Mouse (Mus musculus) midbrain, embryonic 12.5 days (tissue): ENCODE results near the gene Gm48551. TPM values are rescaled to one million over a fixed set of nuclear protein-coding genes. Genes with fewer than 3 reads are reported as not detected.
A peak's percentile ranks its signal among the peaks of the same experiment; 100 is the strongest.

Source experiments
- ATAC-seq: fragments of 200-750 bp; cut with Nextera tagmentation; 2 replicates; pipeline ENCODE4 v1.8.0; 2017; ENCODE audit warnings: low read depth, moderate TSS enrichment, moderate library complexity; ENCODE audit not compliant: low FRiP score
- H3K27ac ChIP-seq: fragments of 300-500 bp; sonication (generic); replicated peaks from 2 replicates; pipeline ENCODE4 v1.5.1; 2016; ENCODE audit warnings: mild to moderate bottlenecking
- H3K27me3 ChIP-seq: fragments of 300-500 bp; sonication (generic); 2 replicates; pipeline ENCODE4 v1.6.1; 2016; ENCODE audit warnings: mild to moderate bottlenecking
- H3K36me3 ChIP-seq: fragments of 300-500 bp; sonication (generic); 2 replicates; pipeline ENCODE4 v1.6.1; 2016
- H3K4me1 ChIP-seq: fragments of 300-500 bp; sonication (generic); 2 replicates; pipeline ENCODE4 v1.6.1; 2016
- H3K4me2 ChIP-seq: fragments of 300-500 bp; sonication (generic); replicated peaks from 2 replicates; pipeline ENCODE4 v1.6.1; 2016; ENCODE audit warnings: mild to moderate bottlenecking, moderate library complexity
- H3K4me3 ChIP-seq: fragments of 300-500 bp; sonication (generic); 2 replicates; pipeline ENCODE4 v1.5.1; 2016; ENCODE audit warnings: mild to moderate bottlenecking
- H3K9ac ChIP-seq: fragments of 300-500 bp; sonication (generic); replicated peaks from 2 replicates; pipeline ENCODE4 v1.6.1; 2016; ENCODE audit warnings: mild to moderate bottlenecking, moderate library complexity
- H3K9me3 ChIP-seq: fragments of 300-500 bp; sonication (generic); 2 replicates; pipeline ENCODE4 v1.6.1; 2016; ENCODE audit warnings: mild to moderate bottlenecking
- WGBS: fragments of 180-500 bp; shearing (Covaris S2); methylation state at CpG from one replicate; pipeline ENCODE4 v1.1.7; 2016; 5-methylcytosine and 5-hydroxymethylcytosine counted together
- polyA plus RNA-seq: library from polyadenylated mRNA; unstranded; fragments of >200 nt; fragmentation: Nextera tagmentation; extraction: Ambion mirVana; gene quantifications from 2 replicates; pipeline ENCODE4 v1.2.1, GENCODE M21; 2016

The Gm48551 gene
- polyA plus RNA-seq, 1 experiment from 2014 or later = 4.2 TPM

- 1% methylated on average over 23 of the region's 26 CpGs for WGBS
- Histone ChIP-seq H3K27ac (0 out of 2 replicates have a peak overlapping the region, but pooled peaks have one; percentile 32), H3K9me3 (no peaks in the 10 kb centered on the region), H3K27me3 (peaks cover 29% of the 10 kb centered on the region), H3K4me2 (peak overlapping the region; percentile 65), H3K36me3 (0 out of 2 replicates have a peak, but pooled peaks cover 5% of the 10 kb centered on the region), H3K4me1 (peaks cover 69% of the 10 kb centered on the region), H3K4me3 (peak overlapping the region; percentile 37), H3K9ac (peak overlapping the region; percentile 62)
- peak; percentile 65 for ATAC-seq
These were observed 32.4 kb downstream of the Gm48551 start for GRCm38 (mm10) chr10:81416581-81417226.

- peaks cover 37% of the 10 kb centered on the region for H3K27me3 ChIP-seq
- 0 out of 2 replicates have a peak, but pooled peaks cover 5% of the 10 kb centered on the region for H3K36me3 ChIP-seq
- no peak; the same call in 1 of the 2 replicates for ATAC-seq
- 0 out of 2 replicates have a peak overlapping the region, but pooled peaks have one; percentile 32 for H3K27ac ChIP-seq
- no peaks in the 10 kb centered on the region for H3K9me3 ChIP-seq
- 43% methylated on average over 12 of the region's 12 CpGs for WGBS
- peaks cover 61% of the 10 kb centered on the region for H3K4me1 ChIP-seq
- H3K4me2 ChIP-seq = peak overlapping the region; percentile 65
- H3K9ac ChIP-seq = peak overlapping the region; percentile 62
- H3K4me3 ChIP-seq = peak overlapping the region; percentile 37
These were observed 33.3 kb downstream of the Gm48551 start for GRCm38 (mm10) chr10:81417227-81418215.

GRCm38 (mm10) chr10:81418216-81419070 is 34.2 kb downstream of the Gm48551 start:
- Histone ChIP-seq H3K9me3 (no peaks in the 10 kb centered on the region), H3K36me3 (0 out of 2 replicates have a peak, but pooled peaks cover 5% of the 10 kb centered on the region), H3K4me3 (no peak overlapping the region), H3K27me3 (peaks cover 44% of the 10 kb centered on the region), H3K4me2 (no peak overlapping the region), H3K27ac (0 out of 2 replicates have a peak overlapping the region, but pooled peaks have one; percentile 4), H3K9ac (0 out of 2 replicates have a peak overlapping the region, but pooled peaks have one; percentile 21), H3K4me1 (peaks cover 54% of the 10 kb centered on the region)
- WGBS = 48% methylated on average over 11 of the region's 11 CpGs
- no peak for ATAC-seq

GRCm38 (mm10) chr10:81419111-81419928 is 35.1 kb downstream of the Gm48551 start:
- Histone ChIP-seq H3K9me3 (no peaks in the 10 kb centered on the region), H3K4me3 (no peak overlapping the region), H3K4me2 (no peak overlapping the region), H3K27ac (0 out of 2 replicates have a peak overlapping the region, but pooled peaks have one; percentile 4), H3K27me3 (peaks cover 52% of the 10 kb centered on the region), H3K9ac (no peak overlapping the region), H3K36me3 (0 out of 2 replicates have a peak, but pooled peaks cover 5% of the 10 kb centered on the region), H3K4me1 (peaks cover 48% of the 10 kb centered on the region)
- 89% methylated on average over 10 of the region's 10 CpGs for WGBS
- no peak for ATAC-seq

- ATAC-seq = no peak
- WGBS = 87% methylated on average over 40 of the region's 40 CpGs
- H3K36me3 ChIP-seq = 0 out of 2 replicates have a peak, but pooled peaks cover 5% of the 10 kb centered on the region
- no peak overlapping the region for H3K27ac ChIP-seq
- peaks cover 62% of the 10 kb centered on the region for H3K27me3 ChIP-seq
- no peak overlapping the region for H3K9ac ChIP-seq
- no peaks in the 10 kb centered on the region for H3K9me3 ChIP-seq
- no peak overlapping the region for H3K4me2 ChIP-seq
- H3K4me3 ChIP-seq = no peak overlapping the region
- H3K4me1 ChIP-seq = peaks cover 48% of the 10 kb centered on the region
These were observed 36.0 kb downstream of the Gm48551 start for GRCm38 (mm10) chr10:81420191-81420767.

- peaks cover 45% of the 10 kb centered on the region for H3K4me1 ChIP-seq
- no peak overlapping the region for H3K4me3 ChIP-seq
- no peak overlapping the region for H3K4me2 ChIP-seq
- no peaks in the 10 kb centered on the region for H3K9me3 ChIP-seq
- H3K36me3 ChIP-seq = 0 out of 2 replicates have a peak, but pooled peaks cover 5% of the 10 kb centered on the region
- ATAC-seq = no peak
- WGBS = 72% methylated on average over 4 of the region's 4 CpGs
- H3K27ac ChIP-seq = no peak overlapping the region
- no peak overlapping the region for H3K9ac ChIP-seq
- peaks cover 71% of the 10 kb centered on the region for H3K27me3 ChIP-seq
These were observed 37.0 kb downstream of the Gm48551 start for GRCm38 (mm10) chr10:81421041-81421796.

- H3K9me3 ChIP-seq = no peaks in the 10 kb centered on the region
- whole genome bisulfite sequencing = 82% methylated on average over 5 of the region's 5 CpGs
- H3K9ac ChIP-seq = no peak overlapping the region
- ATAC-seq = no peak
- peaks cover 45% of the 10 kb centered on the region for H3K4me1 ChIP-seq
- 0 out of 2 replicates have a peak, but pooled peaks cover 5% of the 10 kb centered on the region for H3K36me3 ChIP-seq
- H3K27ac ChIP-seq = no peak overlapping the region
- no peak overlapping the region for H3K4me2 ChIP-seq
- H3K27me3 ChIP-seq = peaks cover 77% of the 10 kb centered on the region
- H3K4me3 ChIP-seq = no peak overlapping the region
These were observed 37.5 kb downstream of the Gm48551 start for GRCm38 (mm10) chr10:81421797-81422100.

- no peak for ATAC-seq
- H3K4me3 ChIP-seq = no peak overlapping the region
- H3K4me1 ChIP-seq = peaks cover 45% of the 10 kb centered on the region
- H3K27ac ChIP-seq = no peak overlapping the region
- H3K9ac ChIP-seq = no peak overlapping the region
- peaks cover 78% of the 10 kb centered on the region for H3K27me3 ChIP-seq
- 71% methylated on average over 6 of the region's 6 CpGs for WGBS
- 0 out of 2 replicates have a peak, but pooled peaks cover 5% of the 10 kb centered on the region for H3K36me3 ChIP-seq
- no peaks in the 10 kb centered on the region for H3K9me3 ChIP-seq
- no peak overlapping the region for H3K4me2 ChIP-seq
These were observed 37.9 kb downstream of the Gm48551 start for GRCm38 (mm10) chr10:81422191-81422590.

GRCm38 (mm10) chr10:81422661-81423217 is 38.5 kb downstream of the Gm48551 start:
- Histone ChIP-seq H3K4me3 (no peak overlapping the region), H3K4me2 (no peak overlapping the region), H3K9me3 (no peaks in the 10 kb centered on the region), H3K27me3 (peaks cover 78% of the 10 kb centered on the region), H3K36me3 (0 out of 2 replicates have a peak, but pooled peaks cover 5% of the 10 kb centered on the region), H3K4me1 (peaks cover 42% of the 10 kb centered on the region), H3K9ac (no peak overlapping the region), H3K27ac (no peak overlapping the region; the same call in 1 of the 2 replicates)
- no peak for ATAC-seq
- 78% methylated on average over 3 of the region's 3 CpGs for WGBS
